ENCODE assay signal across 25 mouse cellular contexts in the genomic region with DNA sequence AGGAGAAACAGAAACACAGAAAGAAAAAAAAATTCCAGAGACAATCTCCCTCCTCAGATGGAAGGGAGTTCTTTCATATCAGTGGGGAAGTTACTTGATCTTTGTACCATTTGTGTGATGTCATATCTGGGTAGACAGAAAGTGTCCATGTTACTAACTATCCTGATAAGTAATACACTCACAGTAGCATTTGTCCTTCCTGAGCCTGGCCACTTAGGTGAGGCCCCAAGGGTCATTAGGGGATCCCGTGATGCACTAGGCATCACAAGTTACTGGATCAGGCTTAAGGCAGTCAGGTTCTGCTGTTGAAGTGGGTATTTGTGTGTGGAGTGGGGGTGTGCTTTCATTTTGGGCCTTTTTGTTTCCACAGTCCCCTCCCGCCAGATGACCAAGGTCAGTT. TPM values are rescaled to one million over a fixed set of nuclear protein-coding genes. Genes with fewer than 3 reads are reported as not detected.
"Had no signal": no experiment of that assay in that cellular context is flagged by ENCODE, and none has a peak within 500 bp of the region (broad histone marks: within the 10 kb centered on the region; RNA-seq: fewer than 3 reads in every experiment).

No protein-coding gene starts in this region.

- H3K36me3 ChIP-seq: lung, embryonic 15.5 days; midbrain, embryonic 10.5 days; midbrain, embryonic 12.5 days; neural tube, embryonic 13.5 days; neural tube, embryonic 15.5 days had no signal

- H3K9me3 ChIP-seq: lung, embryonic 15.5 days; midbrain, embryonic 10.5 days; midbrain, embryonic 12.5 days; neural tube, embryonic 13.5 days; neural tube, embryonic 15.5 days had no signal

- H3K4me2 ChIP-seq: lung, embryonic 15.5 days; midbrain, embryonic 12.5 days; neural tube, embryonic 13.5 days; neural tube, embryonic 15.5 days had no signal

- H3K4me3 ChIP-seq: lung, embryonic 15.5 days; midbrain, embryonic 10.5 days; midbrain, embryonic 12.5 days; myocyte; neural tube, embryonic 13.5 days; neural tube, embryonic 15.5 days had no signal

- H3K4me1 ChIP-seq: lung, embryonic 15.5 days; midbrain, embryonic 10.5 days; midbrain, embryonic 12.5 days; neural tube, embryonic 13.5 days; neural tube, embryonic 15.5 days had no signal

- ATAC-seq: liver, postnatal 0 days; lung, postnatal 0 days; midbrain, embryonic 16.5 days had no signal

- H3K27ac ChIP-seq: lung, embryonic 15.5 days; midbrain, embryonic 10.5 days; midbrain, embryonic 12.5 days; neural tube, embryonic 13.5 days; neural tube, embryonic 15.5 days had no signal

- H3K27me3 ChIP-seq: lung, embryonic 15.5 days; midbrain, embryonic 12.5 days; neural tube, embryonic 13.5 days; neural tube, embryonic 15.5 days had no signal

- H3K9ac ChIP-seq: liver, postnatal 0 days; lung, embryonic 15.5 days; midbrain, embryonic 12.5 days; neural tube, embryonic 13.5 days; neural tube, embryonic 15.5 days had no signal

- DNase-seq: liver, postnatal 0 days; lung, adult 2 months; lung, postnatal 14 days; lung, postnatal 36 days; midbrain, embryonic 14.5 days; right cerebral cortex, postnatal 25 days; right cerebral cortex, postnatal 4 days; spleen, adult 18-20 months; thymus, adult 18-20 months; thymus, postnatal 14 days; thymus, postnatal 36 days had no signal

RNA-seq across cellular contexts. Expression of a gene that starts 47.4 kb away (rescaled TPM):
- total RNA-seq: megakaryocyte, adult 5-6 weeks; megakaryocyte-erythroid progenitor cell, adult 5-6 weeks had no signal
- polyA plus RNA-seq: liver, postnatal 0 days; lung, adult 2 months; lung, postnatal 0 days; midbrain, embryonic 12.5 days; neural tube, embryonic 11.5 days; small intestine, adult 2 months; stomach, embryonic 14.5 days; stomach, embryonic 16.5 days had no signal
